Mouse (Mus musculus) skeletal muscle tissue, adult 2 months (tissue): Measurements from ENCODE around the gene Emc3.

Experiments used
- DNase-seq: peaks from one replicate; pipeline ENCODE4 v3.0.0-alpha.2; 2012; ENCODE audit warnings: low read depth, low spot score

Gene Emc3

DNA sequence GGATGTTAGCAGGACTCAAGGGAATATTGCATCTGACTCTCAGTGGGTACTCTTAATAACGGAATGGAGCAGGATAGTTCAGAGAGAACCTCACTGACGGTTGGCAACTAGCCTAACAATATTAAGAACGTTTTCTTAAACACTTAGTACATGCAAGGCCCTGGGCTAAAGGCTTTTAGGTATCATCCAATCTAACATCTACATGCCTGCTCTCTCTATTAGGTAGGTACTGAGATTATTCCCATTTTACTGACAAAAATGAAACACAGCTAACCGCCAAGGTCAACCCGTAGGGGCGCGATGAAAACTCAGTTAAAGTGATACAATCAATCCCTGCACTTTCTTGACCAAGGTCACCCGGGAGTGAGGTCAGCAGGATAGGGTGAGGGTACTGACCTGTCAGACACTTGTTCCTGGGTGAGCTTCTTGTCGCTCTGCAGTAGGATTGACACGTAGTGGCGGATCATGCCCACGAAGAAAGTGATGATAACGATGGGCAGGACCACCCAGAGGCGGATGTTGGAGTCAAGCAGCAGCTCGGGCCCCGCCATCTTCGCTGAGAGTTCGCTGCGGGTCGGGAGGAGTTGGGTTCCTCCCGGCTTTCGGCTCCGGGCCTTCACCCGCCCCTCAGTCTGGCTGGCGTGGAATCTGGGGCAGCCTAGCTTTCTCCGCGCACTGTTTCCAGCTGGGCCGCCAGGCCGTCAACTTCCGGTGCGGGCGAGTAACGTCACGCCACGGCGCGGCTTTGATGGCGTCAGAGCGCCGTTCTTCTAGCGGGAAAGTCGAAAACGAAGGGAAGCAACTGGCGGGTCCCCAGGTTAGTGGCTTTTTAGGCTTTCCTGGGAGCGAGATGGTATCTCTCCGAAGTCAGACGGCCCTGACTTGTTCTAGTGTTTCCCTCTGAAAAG, at the start of gene Emc3, which contains the start of gene Fancd2:
Gene Emc3, minus strand, starts transcription at position 721 of the 908 bp plus-strand sequence.
Gene Fancd2, plus strand, starts transcription at position 751 of the 908 bp plus-strand sequence.
- DNase-seq: peak; percentile 82

DNA sequence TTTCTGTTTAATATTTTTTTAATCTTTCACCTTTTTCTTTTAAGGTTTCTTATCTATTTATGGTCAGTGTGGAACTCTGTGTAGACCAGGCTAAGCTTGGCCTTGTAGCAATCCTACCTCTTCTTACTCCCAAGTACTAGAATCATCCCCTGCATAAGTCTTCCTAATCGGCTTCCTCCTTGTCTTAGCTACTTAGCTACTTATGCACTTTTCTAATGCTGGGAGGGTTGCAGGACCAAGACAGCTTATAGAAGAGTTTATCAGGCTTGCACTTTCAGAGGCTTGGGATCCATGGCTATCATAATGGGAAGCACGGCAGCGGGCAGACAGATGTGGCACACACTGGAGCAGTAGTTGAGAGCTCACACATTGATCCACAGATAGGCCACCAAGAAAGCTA, 47.9 kb upstream of the Emc3 start:
- no peak for DNase-seq

DNA sequence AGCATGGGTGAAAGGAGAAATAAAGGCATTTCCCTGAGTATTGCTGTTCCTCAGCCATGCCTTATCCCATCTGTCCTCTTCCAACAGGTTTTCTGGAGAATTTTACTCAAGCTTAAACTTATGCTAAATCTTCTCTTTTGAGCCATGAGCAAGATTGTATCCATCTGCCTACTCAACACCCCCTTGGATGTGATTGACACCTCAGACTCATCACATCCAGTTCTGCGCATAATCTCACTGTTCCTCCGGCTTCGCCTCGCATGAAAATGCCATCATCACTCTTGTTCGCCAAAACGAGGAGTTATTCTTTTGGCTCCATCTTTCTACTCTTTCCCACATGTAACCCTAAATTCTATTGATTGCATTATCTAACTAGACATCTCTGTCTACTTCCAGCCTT, 44.6 kb upstream of the Emc3 start:
- DNase-seq: no peak

DNA sequence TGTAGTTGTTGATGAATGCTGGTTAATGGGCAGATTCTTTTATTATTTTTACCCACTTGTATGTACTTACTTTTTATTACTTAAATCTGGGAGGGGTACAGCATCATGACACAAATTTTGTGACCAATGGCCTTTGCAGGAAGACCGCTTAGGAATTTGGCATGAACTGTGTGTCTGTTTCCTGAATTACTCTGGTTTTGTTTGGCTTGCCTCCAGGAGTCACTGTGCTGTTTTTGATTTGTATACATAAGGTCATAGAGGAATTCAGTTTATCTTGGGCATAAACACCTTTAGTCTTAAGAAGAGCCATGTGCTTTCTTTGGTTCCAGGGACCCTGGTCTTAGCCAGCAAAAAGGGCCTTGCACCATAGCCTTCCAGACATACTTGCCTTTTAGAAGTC, 33.1 kb upstream of the Emc3 start:
- DNase-seq: no peak

DNA sequence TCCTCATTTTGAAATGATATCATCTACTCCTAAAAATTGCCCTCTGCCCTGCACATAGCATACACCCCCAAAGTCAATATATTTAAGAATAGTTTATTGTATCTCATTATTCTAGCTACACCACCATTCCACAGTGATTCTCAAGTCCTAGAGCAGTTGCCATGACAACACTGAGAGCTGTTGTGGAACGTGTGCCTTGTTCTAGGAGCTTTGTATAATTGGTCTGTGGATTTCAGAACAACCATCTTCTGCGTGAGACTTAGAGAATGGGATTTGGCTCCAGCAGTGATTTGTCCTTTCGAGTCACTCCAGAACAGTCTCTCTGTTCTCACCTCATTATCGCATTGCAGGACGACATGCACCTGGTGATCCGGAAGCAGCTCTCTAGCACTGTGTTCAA, 28.3 kb upstream of the Emc3 start:
- DNase-seq: no peak

DNA sequence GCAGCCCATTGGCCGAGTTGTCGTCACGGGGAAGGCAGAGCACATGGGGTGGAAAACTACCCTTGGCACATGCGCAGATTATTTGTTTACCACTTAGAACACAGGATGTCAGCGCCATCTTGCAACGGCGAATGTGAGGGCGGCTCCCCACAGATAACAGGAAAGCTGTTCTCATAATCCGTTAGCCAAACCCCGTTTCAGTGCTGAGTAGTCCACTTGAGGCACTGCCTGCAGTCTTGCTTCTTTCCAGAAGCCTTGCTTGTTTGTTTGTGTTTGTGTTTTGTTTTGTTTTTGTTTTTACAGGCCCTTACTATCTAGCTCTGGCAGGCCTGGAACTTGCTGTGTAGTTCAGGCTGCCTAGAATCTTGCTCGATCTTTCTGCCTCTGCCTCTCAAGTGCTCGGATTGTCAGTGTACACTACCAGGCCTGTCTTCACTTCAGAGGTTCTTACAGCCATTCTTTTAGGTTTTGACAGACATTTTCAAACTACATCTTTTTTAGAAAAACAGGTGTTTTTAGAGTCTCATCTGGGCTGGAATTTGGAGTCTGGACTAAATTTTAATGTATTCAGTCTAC, 12.5 kb upstream of the Emc3 start:
- DNase-seq: no peak

DNA sequence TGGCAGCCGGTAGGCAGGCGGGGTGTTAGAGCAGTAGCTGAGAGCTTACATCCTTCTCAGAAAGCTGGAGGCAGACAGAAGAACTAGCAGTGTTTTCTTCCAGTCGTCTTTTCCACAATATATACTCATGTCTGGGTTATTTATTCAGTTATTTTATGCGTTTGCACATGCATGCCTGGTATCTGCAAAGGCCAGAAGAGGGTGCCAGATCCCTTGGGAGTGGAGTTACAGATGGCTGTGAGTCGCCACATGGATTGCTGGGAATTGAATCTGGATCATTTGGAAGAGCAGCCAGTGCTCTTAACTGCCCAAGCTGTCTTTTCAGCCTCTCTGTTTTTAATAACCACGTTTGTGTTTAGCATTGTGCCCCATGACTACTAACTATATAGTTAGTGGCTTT, 10.2 kb upstream of the Emc3 start:
- no peak for DNase-seq

DNA sequence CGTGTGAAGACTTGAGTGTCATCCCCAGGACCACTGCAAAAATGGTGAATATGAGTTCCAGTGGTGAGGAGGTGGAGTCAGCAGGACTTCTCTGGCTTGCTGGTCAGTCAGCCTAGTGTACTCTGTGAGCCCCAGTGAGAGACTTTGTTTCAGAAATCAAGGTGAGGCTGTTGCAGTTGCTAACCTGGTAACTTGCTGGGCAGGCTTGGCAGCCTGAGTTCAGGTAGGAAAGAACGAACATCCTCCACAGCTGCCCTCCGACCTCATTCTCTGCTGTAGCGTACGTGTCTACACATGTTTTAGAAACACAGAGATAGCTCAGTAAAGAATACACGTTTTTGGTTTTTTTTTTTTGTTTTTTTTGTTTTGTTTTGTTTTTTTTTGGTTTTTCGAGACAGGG, 3.4 kb upstream of the Emc3 start:
- DNase-seq: no peak

DNA sequence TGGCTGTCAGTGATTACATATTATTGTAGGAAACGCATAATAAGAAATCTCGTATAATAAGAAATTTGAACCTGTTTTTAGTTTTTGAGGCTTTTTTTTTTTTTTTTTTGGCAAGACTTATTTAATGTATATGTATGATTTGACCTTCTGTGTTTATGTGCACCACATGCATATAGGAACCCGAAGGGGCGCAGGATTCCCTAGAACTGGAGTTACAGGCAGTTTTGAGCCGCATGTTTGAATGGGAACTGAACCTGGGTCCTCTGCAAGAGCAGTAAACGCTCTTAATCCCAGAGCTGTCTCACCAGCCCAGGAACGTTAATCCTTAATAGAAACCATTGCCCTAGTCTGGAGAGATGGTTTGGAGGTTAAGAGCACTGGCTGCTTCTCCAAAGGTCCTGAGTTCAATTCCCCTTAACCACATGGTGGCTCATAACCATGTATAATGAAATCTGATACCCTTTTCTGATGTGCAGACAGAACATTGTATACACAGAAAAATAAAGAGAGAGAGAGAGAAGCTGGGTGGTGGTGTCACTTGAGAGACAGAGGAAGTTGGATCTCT, 470 bp upstream of the Emc3 start:
- DNase-seq: no peak

DNA sequence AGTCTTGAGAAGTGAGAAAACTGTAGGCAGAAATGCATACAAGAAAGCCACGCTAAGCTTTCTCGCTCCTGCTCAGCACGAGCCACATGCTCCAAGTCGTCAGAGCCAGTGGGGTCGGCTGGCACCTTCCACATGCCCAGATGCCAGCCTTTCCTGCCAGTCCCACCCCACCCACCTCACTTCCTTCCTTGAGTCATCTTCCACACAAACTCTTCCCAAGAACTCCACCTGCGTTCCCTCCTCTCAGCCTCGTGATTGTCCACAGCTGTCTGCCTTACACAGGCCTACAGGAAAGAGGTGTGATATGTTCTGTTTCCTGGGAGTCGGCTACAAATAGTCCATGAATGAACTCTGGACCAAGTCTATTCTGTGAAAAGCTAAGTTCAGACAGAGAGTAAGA, 8.0 kb downstream of the Emc3 start:
- DNase-seq: no peak

DNA sequence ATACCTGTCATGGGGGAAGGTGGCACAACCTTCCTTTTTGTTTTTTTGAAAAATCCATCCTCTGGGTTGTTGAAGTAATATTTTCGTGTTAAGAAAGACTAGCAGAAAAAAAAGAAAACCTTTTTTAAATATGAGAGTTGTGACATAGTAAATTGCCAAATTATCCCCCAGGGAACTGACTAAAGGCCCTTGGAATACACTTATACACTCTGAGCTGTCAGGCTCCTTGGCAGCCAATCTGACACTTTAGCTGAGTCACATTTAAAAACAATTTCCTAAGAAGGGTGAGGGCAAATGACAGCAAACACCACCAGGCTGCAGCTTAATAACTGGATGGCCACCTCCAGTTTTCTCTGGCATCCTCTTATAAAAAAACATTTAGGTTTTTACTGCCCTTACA, 9.1 kb downstream of the Emc3 start:
- DNase-seq: peak; percentile 47

DNA sequence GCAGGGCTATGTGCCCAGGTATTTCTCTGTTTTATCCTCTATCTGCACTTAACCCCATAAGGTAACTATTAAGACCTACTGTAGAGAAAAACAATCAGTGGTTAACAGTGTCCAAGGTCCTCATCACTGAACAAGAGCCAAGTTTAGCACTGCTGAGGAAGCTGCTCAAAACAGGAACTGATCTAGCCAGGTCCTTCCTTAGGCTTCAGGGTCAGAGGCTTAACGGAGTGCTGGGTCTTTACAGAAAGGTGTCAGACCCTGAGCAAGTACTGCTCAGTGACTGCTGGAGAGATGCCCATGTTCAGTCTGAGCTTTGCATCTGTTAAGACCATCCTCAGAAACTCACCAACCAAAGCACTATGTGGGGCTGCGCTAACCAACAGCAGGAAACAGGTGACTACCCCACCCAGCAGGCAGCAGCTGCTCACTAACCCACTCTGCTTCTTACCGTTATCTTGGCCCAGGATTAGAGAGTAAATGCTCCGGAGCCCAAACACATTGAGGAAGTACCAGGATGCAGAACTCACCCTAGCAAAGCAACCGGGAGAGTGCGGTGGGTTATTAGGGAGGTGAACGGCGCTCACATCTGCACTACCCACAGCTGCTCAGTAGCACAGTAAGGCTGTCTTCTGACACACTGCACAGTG, 13.9 kb downstream of the Emc3 start:
- no peak for DNase-seq

DNA sequence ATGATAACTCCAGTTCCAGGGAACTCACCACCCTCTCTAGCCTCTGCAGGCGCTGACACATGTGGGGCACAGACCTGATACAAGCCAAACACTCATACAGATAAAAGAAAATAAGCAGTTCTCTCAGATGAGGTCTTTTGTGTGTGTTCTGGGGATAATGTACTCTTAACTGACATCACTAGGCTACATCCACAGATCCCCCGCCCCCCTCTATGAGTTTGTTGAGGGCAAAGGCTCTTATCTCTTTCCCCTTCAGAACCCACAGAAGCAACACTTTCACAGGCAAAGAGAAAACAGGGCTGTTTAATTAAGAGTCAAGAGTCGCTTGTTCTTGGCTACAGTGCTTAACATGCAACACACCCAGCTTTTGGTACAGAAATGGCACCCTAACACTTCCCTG, 16.9 kb downstream of the Emc3 start:
- no peak for DNase-seq

DNA sequence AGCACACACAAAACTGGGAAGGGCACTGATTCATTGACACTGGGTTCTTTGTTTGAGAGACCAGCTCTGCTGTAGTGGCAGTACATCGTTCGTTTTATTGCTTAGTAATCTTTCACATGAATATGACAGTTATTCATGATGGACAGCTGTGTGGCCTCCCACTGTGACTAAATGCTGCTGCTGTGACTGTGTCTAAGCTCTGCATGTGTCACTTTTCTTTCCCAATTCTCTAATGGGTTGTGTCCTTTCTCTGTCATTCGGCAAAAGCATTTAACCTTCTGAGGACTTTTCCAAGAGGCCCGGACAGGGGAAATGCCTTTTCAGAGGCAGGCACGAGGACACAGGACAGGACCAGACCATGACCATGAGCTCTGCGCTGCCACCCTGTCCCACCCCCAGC, 17.5 kb downstream of the Emc3 start:
- no peak for DNase-seq

DNA sequence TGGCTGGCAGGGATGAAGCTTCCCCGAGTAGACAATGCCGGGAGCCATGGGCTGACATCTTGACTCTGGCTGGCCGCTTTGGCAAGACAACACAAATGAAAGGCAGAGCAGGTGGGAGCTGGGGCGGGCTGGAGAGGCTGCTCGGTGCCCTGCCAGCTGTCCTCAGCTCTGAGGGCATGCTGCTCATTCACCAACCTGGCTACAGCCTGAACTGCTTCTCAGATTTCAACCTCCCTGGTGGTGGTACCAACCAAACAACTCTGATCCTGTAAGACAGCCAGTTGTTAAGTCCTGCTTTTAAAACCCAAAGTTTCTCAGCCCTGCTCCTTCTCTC, 22.5 kb downstream of the Emc3 start:
- DNase-seq: peak; percentile 75

DNA sequence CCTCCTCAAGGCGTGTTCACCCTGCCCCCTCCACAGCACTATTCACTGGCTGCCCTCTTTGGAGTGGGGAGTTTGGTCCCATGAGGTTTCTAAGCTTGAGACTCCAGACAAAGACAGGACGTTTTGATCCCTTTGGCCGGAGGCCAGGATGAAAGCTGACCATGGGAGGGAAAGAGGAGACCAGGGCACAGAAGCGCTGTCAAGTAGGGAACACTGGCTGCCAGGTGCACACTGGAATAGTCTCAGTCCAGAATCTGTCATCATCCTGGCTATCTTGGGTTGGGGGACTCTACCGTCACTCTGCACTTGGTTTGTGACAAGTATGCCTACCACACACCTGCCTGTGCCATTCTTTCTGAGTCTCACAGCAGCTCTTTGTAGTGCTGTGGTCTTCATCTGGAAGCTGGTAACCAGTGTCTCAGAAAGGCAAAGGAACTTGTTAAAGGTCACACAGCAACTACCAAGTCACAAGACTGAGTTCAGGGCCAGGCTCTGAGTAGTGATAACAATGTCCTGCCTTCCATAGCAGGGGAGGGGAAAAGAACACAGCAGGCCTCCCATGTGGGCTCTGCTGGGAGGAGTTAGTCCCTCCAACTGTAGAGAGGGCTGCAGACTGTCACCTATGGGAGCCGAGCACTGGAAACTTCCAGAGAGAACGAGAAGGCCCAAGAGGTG, 23.0 kb downstream of the Emc3 start:
- peak; percentile 80 for DNase-seq

DNA sequence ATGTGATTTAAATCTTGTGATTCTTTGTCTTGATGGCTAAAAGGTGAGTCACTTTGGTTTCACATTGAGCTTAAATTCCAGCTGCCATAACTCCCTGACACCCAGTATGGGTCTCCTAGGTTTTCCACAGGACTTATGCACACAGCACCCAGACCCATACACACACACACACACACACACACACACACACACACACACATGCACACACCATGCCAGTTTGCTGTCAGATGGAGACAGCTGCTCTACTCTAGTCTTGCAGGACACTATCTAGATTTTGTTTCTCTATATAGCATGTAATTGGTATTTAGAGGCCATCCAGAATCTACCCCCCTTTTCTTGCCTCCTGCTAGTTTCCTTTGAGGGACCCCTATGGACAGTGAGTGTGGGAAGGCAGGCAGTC, 24.3 kb downstream of the Emc3 start:
- no peak for DNase-seq

DNA sequence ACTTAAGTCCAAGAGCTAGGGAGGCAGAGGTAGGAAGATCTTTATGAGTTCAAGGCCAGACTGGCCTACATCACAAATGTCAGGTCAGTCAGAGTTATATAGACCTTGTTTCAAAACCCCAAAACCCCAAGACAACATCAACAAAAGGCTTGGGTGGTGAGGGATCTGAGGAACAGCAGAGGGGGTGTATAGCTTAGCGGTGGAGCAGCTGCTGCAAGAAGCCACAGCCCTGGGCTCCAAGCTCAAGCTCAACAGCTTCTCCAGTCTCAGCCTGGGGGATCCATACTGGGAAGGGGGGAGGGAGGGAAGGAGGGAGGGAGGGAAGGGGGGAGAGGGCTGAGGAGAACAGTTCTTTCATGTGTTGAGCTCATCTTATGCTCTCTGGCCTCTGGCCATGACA, 25.8 kb downstream of the Emc3 start:
- DNase-seq: no peak

DNA sequence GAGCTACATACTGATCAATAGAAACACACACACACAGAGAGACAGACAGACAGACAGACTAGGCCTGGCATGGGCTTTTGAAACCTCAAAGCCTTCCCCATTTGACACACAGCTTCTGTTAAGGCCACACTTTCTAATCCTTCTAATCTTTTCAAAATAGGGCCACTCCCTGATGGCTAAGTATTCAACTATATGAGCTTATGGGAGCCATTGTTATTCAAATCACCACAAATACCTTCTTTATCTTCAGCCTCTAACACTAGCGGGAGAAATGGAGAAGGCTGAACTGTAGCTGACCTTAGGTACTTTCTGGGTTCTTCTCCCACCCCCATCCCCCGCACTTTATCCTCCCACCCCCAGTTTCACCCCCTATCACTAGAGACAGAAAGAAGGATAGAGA, 28.7 kb downstream of the Emc3 start:
- DNase-seq: no peak

DNA sequence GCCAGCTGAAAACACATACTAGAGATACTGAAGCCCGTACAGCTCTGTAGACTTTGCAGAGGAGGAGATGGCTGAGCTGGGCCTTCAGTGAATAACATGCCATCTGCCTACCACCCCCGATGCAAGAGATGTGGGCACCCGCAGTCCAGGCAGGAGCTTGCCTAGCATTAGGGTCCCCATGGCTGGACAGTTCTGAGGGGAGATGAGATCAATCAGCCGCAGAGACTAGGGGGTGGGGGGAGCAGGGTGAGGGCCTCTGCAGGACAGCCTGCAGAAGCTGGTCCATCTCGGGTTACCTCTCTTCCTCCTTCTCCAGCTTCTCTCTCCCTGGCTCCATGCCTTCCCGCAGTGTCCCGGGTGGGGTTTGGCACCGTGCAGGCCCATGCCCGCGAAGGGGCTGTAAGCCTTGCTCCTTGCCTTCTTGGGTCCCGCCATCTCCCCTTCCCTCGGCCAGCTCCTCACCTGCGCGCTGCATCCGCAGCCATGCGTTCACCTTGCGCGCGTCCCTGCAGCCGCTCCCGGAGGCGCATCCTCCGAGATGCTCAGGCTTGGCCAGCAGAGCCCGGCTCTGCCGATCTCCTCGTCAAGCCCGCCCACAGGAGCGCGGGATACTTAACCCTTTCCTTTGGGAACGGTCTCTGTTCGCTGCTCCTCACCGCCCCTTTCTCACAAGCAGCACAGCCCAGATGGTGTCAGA, 29.9 kb downstream of the Emc3 start, which contains the start of gene Prrt3:
Gene Prrt3, minus strand, starts transcription at position 544 of the 697 bp plus-strand sequence.
- no peak for DNase-seq

DNA sequence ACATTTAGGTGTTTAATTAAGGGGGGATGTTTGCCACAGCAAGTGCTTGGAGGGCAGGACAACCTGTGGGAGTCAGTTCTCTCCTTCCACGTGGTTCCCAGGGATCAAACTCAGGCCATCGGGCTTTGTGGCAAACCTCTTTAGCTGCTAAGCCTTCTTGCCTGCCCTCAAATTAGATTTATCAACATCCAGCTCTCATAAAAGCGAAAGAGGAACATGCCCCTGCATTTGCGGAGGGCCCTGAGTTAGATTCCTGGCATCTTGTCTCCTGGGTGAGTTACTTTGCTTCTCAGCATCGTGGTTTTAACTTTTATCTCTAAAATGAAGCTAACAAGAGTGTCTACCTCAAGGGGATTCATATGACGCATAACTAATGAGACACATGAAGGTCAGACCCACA, 32.1 kb downstream of the Emc3 start:
- no peak for DNase-seq
